Mouse (Mus musculus) G1E (cell line): ENCODE results near the gene AI661453. TPM values are rescaled to one million over a fixed set of nuclear protein-coding genes. Genes with fewer than 3 reads are reported as not detected.

ENCODE experiments used
- ATAC-seq: 2 replicates; pipeline ENCODE4 v1.8.0; 2016; ENCODE audit warnings: mild to moderate bottlenecking; ENCODE audit not compliant: insufficient number of reproducible peaks, poor library complexity, low FRiP score, severe bottlenecking; ENCODE audit errors: extremely low read depth
- DNase-seq: peaks from one replicate; pipeline ENCODE4 v3.0.0; 2012; ENCODE audit warnings: low spot score
- H3K27me3 ChIP-seq: 2 replicates; pipeline ENCODE4 v1.6.1; 2012; ENCODE audit warnings: mild to moderate bottlenecking, low read length, inconsistent platforms; ENCODE audit not compliant: insufficient read depth
- H3K36me3 ChIP-seq: replicated peaks from 2 replicates; pipeline ENCODE3; 2012; ENCODE audit warnings: mild to moderate bottlenecking, inconsistent platforms
- H3K4me1 ChIP-seq: 2 replicates; pipeline ENCODE4 v1.6.1; 2012; ENCODE audit warnings: low read depth, low read length, inconsistent platforms, mixed read lengths; ENCODE audit not compliant: insufficient read depth
- H3K4me3 ChIP-seq: 2 replicates; pipeline ENCODE4 v1.5.1; 2012; ENCODE audit warnings: low read depth, mild to moderate bottlenecking, inconsistent platforms, low read length, moderate library complexity, mixed read lengths
- H3K9me3 ChIP-seq: replicated peaks from 2 replicates; pipeline ENCODE4 v1.6.1; 2012; ENCODE audit warnings: inconsistent platforms
- CTCF ChIP-seq: IDR thresholded peaks from 2 replicates; pipeline ENCODE4 v1.5.1; 2012; ENCODE audit warnings: low read depth, low read length, inconsistent platforms, mixed read lengths
- GATA1 ChIP-seq: IDR thresholded peaks from 2 replicates; pipeline ENCODE4 v1.6.1; 2012; ENCODE audit warnings: borderline replicate concordance, low read length, inconsistent platforms, mixed read lengths
- GATA2 ChIP-seq: IDR thresholded peaks from 2 replicates; pipeline ENCODE4 v1.6.1; 2012; ENCODE audit warnings: low read depth, low read length, inconsistent platforms, borderline replicate concordance
- POLR2AphosphoS5 ChIP-seq: IDR thresholded peaks from 2 replicates; pipeline ENCODE4 v1.6.1; 2012; ENCODE audit warnings: low read depth, low read length, inconsistent platforms; ENCODE audit not compliant: insufficient replicate concordance
- TAL1 ChIP-seq: conservative IDR thresholded peaks from 2 replicates; pipeline ENCODE4 v1.6.1; 2012; ENCODE audit warnings: low read depth, low read length, inconsistent platforms, mixed read lengths
- polyA plus RNA-seq: library from polyadenylated mRNA; stranded (reverse); fragments of >175 nt; gene quantifications from 2 replicates; pipeline ENCODE4 v1.2.3, GENCODE M21; 2012
- total RNA-seq, 2 experiments: library from RNA; stranded (forward) in 1 of 2; stranded (reverse) in 1 of 2; fragments of 200-1000 nt in 1 of 2; fragments of >200 nt in 1 of 2; fragmentation: Nextera tagmentation in 1 of 2; gene quantifications; 2 replicates each; pipeline ENCODE4 v1.2.3; 2014 to 2017

AI661453 gene
- total and polyA plus RNA-seq, 3 experiments: under 0.01 to 0.03 TPM; not detected in 1

DNA sequence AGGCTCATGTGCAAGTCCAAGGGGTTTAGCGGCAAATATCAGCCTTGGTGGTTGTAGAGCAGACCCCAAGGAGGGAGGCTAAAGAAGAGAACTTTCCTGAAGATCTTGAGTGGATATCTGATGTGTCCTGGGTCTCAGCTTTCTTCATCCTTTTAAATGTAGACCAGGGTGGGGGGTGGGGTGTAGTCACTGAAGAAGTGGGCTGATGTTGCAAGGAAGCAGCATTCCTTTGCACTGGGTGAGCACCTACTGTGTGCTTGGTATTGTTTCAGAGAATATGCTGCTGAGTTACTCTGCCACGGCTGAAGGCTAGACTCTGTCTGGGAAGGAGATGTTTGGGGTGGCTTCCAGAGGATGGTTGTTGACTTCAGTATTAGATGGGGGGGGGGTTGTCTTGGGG lies 69.2 kb downstream of the AI661453 start:
- no peaks in the 10 kb centered on the region for H3K9me3 ChIP-seq
- peaks cover 23% of the 10 kb centered on the region for H3K36me3 ChIP-seq
- H3K27me3 ChIP-seq: no peaks in the 10 kb centered on the region
- TF ChIP-seq TAL1: no peak
- TF ChIP-seq POLR2AphosphoS5: no peak
- TF ChIP-seq GATA2: no peak
- no peak for TF ChIP-seq CTCF
- H3K4me1 ChIP-seq: peaks cover 77% of the 10 kb centered on the region
- ATAC-seq (no peak), DNase-seq (no peak)
- H3K4me3 ChIP-seq: peak overlapping the region; percentile 72

GRCm38 (mm10) chr17:47506042-47506441 lies 69.6 kb downstream of the AI661453 start:
- peak overlapping the region; percentile 72; the same call in 1 of the 2 replicates for H3K4me3 ChIP-seq

DNA sequence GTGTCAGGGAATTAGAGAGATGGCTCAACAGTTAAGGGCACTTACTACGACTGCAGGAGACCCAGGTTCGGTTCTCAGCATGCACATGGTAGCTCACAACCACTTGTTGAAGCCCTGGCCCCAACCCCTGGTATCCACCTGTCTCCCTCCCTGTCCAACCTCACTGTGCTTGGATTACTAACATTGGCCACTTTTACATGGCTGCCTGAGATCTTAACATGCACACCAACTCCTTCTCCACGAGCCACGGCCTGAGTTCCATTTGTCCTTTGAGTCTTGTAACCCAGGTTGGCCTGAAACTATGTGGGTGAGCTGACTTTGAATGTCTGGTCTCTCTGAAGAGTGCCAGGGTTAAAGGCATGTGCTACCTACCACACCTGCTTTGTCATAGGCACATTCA lies 70.3 kb downstream of the AI661453 start:
- peaks cover 78% of the 10 kb centered on the region for H3K4me1 ChIP-seq
- no peaks in the 10 kb centered on the region for H3K27me3 ChIP-seq
- no peak for DNase-seq
- H3K4me3 ChIP-seq: no peak overlapping the region
- ATAC-seq: no peak
- peaks cover 18% of the 10 kb centered on the region for H3K36me3 ChIP-seq
- TF ChIP-seq CTCF (no peak), GATA1 (no peak), GATA2 (no peak), TAL1 (no peak)
- no peaks in the 10 kb centered on the region for H3K9me3 ChIP-seq

More at GRCm38 (mm10) chr17:47506042-47506441, 69.6 kb downstream of the AI661453 start:
- Histone ChIP-seq H3K36me3 (peaks cover 18% of the 10 kb centered on the region), H3K27me3 (no peaks in the 10 kb centered on the region), H3K9me3 (no peaks in the 10 kb centered on the region), H3K4me1 (peaks cover 77% of the 10 kb centered on the region)
- no peak for DNase-seq
- TF ChIP-seq TAL1 (no peak), GATA1 (no peak), POLR2AphosphoS5 (no peak), GATA2 (no peak), CTCF (no peak)
- no peak for ATAC-seq

GRCm38 (mm10) chr17:47507523-47507922 lies 71.1 kb downstream of the AI661453 start:
- Histone ChIP-seq H3K9me3 (no peaks in the 10 kb centered on the region), H3K36me3 (peaks cover 26% of the 10 kb centered on the region), H3K4me1 (peaks cover 83% of the 10 kb centered on the region), H3K4me3 (peak overlapping the region; percentile 18; the same call in 1 of the 2 replicates), H3K27me3 (no peaks in the 10 kb centered on the region)
- TF ChIP-seq GATA1: no peak
- TF ChIP-seq GATA2: no peak
- no peak for TF ChIP-seq TAL1
- TF ChIP-seq POLR2AphosphoS5: no peak
- DNase-seq (no peak), ATAC-seq (no peak)

GRCm38 (mm10) chr17:47508012-47508608 lies 71.7 kb downstream of the AI661453 start:
- H3K27me3 ChIP-seq: no peaks in the 10 kb centered on the region
- H3K4me3 ChIP-seq: peak overlapping the region; percentile 53; the same call in 1 of the 2 replicates
- no peaks in the 10 kb centered on the region for H3K9me3 ChIP-seq
- TF ChIP-seq POLR2AphosphoS5: no peak
- no peak for TF ChIP-seq TAL1
- no peak for TF ChIP-seq CTCF
- TF ChIP-seq GATA1: no peak
- TF ChIP-seq GATA2: no peak
- peaks cover 31% of the 10 kb centered on the region for H3K36me3 ChIP-seq
- DNase-seq (peak; percentile 84), ATAC-seq (peak; percentile 77)
- H3K4me1 ChIP-seq: peaks cover 86% of the 10 kb centered on the region

DNA sequence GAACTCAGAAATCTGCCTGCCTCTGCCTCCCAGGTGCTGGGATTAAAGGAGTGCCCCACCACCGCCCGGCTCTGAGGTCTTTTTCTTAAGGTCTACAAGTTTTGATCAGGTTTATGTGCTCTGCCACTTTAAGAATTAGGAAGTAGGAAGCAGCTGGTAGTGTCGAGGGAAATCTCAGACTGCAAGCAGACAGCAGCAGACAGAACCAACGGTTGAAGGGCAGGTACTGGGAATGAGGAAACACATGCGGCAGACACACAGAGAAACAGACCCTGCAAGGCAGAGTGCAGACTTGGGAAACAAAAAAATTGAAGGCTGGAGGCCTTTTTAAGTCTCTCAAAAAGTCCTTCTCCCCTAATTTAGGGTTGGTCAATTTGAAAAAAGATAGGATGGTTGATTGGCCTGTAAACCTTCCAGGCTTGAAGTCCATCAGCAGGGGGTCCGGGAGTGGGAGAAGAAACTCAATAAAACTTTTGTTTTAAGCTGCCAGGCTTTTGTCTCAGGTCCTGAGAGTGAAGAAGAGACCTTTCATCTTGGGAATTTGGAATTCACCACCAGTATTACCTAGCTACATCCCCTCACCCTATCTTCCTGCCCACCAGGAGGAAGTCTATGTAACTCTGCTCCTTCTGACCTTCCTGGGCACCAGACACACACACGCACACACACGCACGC lies 72.8 kb downstream of the AI661453 start:
- H3K4me1 ChIP-seq: peaks cover 90% of the 10 kb centered on the region
- H3K36me3 ChIP-seq: peaks cover 38% of the 10 kb centered on the region
- no peak for ATAC-seq
- no peak for DNase-seq
- H3K4me3 ChIP-seq: peak overlapping the region; percentile 20; the same call in 1 of the 2 replicates
- H3K9me3 ChIP-seq: no peaks in the 10 kb centered on the region
- no peaks in the 10 kb centered on the region for H3K27me3 ChIP-seq
- TF ChIP-seq POLR2AphosphoS5 (no peak), TAL1 (no peak), CTCF (no peak), GATA2 (no peak), GATA1 (no peak)
